Mouse (Mus musculus) heart, adult 11 months (tissue): Measurements from ENCODE around the gene Pdlim7.

Source experiments
- DNase-seq: peaks from one replicate; pipeline ENCODE4 v3.0.0; 2022

The Pdlim7 gene

GRCm38 (mm10) chr13:55484520-55485088 is 28.9 kb downstream of the Pdlim7 start:
- DNase-seq: no peak

- DNase-seq: no peak
Observed at GRCm38 (mm10) chr13:55483593-55483992, 29.9 kb downstream of the Pdlim7 start.

- DNase-seq: no peak
Observed at GRCm38 (mm10) chr13:55483071-55483470, 30.4 kb downstream of the Pdlim7 start.

GRCm38 (mm10) chr13:55482542-55482941 is 30.9 kb downstream of the Pdlim7 start:
- DNase-seq: no peak

- no peak for DNase-seq
Observed at GRCm38 (mm10) chr13:55479929-55480328, 33.5 kb downstream of the Pdlim7 start.

GRCm38 (mm10) chr13:55479008-55479407 is 34.5 kb downstream of the Pdlim7 start:
- DNase-seq: peak; percentile 97

- DNase-seq: no peak
Observed at GRCm38 (mm10) chr13:55478036-55478435, 35.4 kb downstream of the Pdlim7 start.

- no peak for DNase-seq
Observed at GRCm38 (mm10) chr13:55477492-55477891, 36.0 kb downstream of the Pdlim7 start.

- peak; percentile 93 for DNase-seq
Observed at GRCm38 (mm10) chr13:55476256-55476655, 37.2 kb downstream of the Pdlim7 start.

GRCm38 (mm10) chr13:55475750-55476149 is 37.7 kb downstream of the Pdlim7 start:
- no peak for DNase-seq

GRCm38 (mm10) chr13:55474621-55475069 is 38.8 kb downstream of the Pdlim7 start:
- DNase-seq: peak; percentile 92

GRCm38 (mm10) chr13:55473961-55474360 is 39.5 kb downstream of the Pdlim7 start:
- peak; percentile 93 for DNase-seq

GRCm38 (mm10) chr13:55473076-55473831 is 40.2 kb downstream of the Pdlim7 start:
- DNase-seq: peak; percentile 90

GRCm38 (mm10) chr13:55472132-55473022 is 41.1 kb downstream of the Pdlim7 start:
- peak; percentile 97 for DNase-seq

GRCm38 (mm10) chr13:55471819-55472131 is 41.7 kb downstream of the Pdlim7 start:
- DNase-seq: no peak

GRCm38 (mm10) chr13:55471156-55471818 is 42.2 kb downstream of the Pdlim7 start:
- DNase-seq: peak; percentile 99

- DNase-seq: peak; percentile 91
Observed at GRCm38 (mm10) chr13:55470372-55470771, 43.1 kb downstream of the Pdlim7 start.

- DNase-seq: peak; percentile 92
Observed at GRCm38 (mm10) chr13:55468851-55469560, 44.5 kb downstream of the Pdlim7 start.

- DNase-seq: peak; percentile 90
Observed at GRCm38 (mm10) chr13:55465830-55466440, 47.5 kb downstream of the Pdlim7 start.

- peak; percentile 91 for DNase-seq
Observed at GRCm38 (mm10) chr13:55465184-55465583, 48.3 kb downstream of the Pdlim7 start.

GRCm38 (mm10) chr13:55464027-55464884 is 49.2 kb downstream of the Pdlim7 start, which contains the start of gene Prr7:
Gene Prr7, plus strand, starts transcription at chr13:55464267.
- peak; percentile 96 for DNase-seq
